Mouse (Mus musculus) heart, postnatal 4 days (tissue): ENCODE measurements at regions not wholly inside any gene's neighbourhood (a gene's known extent, or its start where the extent isn't known, plus 50 kb on each side); places are given as distances from the start of the nearest gene placed in this dataset.
"Not testable (repeated sequence)": the region's sequence is repeated elsewhere in the genome, so short reads cannot be mapped to it uniquely, and the experiment has no call there.

Source experiments
- DNase-seq: peaks from one replicate; pipeline ENCODE4 v3.0.0; 2021

DNA sequence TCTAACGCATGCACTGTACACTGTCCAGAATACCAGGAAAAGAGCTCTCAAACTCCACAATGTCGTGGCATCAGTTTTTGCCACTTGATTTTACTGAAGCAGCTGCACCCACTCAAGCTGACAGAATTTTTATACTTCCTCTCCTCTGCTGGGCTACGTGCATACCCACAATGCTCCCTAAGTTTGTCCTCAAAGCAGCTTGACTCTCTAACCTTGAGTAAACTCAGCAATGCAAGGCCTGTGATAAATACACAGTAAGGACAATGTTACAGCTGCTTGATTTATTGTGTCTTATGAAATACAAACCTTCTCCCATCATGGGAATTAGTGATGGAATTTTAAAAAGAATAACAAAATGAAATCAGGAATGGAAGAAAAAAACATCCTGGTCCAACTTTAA is 129.7 kb downstream of the Trmt11 start:
- DNase-seq = no peak

DNA sequence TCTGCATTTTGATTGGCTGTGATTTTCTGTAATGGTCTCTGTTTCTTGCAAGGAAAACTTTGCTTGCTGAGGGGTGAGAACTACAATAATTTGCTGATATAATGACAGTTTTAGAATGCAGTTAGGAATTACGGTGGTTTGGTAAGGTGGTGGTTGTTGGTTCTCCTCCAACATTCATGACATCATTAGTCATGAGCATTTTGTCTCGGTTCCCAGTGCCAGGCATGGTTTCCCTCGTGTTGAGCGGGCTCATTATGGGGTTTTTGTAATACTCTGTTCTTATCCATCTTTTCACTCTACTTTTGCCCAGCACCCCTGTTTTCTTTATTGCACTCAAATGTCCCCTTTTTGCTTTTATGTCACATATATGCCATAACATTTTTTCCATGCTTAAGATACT is 149.9 kb downstream of the Trmt11 start:
- no peak for DNase-seq

DNA sequence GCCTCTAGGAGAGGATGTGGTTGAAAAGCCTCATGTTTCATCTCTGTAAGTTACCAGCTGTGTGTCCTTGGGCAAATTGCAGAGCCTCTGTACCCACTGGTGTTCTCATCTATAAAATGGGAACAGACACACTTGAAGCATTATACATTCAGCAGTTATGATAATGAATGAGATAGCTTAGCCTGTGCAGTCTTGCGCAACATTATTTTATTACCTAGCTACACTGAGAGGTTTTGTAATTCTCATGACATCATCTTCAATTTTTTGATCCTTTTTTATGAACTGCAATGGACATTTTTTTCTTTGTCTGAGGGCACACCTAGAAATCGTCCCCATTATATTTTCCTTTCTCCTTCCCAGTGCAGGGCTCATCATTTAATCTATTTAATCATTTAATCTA is 153.5 kb downstream of the Trmt11 start:
- DNase-seq = no peak

DNA sequence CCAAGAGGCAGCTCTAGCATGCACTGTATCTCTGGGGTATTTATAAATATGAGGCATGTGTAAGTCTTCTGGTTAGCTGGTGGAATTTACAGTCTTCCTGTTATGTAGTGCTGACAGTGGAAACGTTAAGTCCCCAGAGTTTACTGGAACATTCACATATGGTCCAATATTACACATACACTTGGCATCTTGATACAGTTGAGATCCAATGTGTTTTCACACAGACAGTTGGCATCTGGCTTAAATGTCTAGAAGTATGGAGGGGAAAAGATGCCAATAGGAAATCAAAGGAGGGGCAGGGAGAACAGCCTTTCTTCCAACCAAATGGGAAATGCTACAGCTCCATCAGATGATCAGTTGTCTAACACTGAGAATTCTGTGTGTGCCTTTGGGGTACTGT is 154.0 kb downstream of the Trmt11 start:
- no peak for DNase-seq

DNA sequence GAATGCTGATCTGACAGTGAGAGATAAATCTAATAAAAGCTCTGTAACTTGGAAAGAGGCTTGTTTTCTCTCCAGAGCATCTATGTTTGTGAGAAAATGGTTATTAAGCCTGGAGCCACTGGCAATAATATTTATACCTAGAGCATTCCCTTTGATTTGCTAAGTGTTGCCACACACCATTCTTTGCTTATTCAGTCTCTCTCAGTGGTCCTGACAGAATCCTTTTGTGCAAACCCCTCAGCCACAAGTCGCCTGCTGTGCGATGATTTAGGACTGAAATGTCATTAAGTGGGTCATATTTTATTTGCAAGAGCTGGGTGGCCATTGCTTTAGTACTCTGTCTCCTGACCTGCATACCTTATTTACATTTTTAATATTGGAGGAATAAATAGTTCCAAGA is 160.7 kb downstream of the Trmt11 start:
- no peak for DNase-seq

DNA sequence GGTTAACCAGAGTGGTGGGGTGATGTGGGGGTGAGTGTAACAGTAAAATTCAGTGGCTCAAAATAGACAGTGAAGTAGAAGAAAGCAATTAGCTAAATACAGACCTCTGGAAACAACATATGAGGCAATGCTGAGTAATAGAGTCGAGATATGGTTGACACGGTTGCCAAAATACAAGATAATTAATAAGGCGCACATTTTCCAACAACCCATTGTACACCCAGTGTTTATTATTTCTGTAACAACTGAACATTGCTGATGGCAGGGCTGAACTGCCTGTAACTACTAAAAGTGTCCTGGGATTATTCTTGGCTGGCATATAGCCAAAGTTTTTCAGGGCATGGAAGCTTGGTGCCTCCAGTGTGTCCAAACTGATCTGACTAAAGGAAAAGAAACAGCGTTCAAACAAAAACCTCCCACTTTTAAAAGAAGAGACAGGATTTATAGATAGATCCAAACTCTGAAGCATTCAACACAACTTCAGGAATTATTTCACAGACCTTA is 174.1 kb downstream of the Trmt11 start:
- no peak for DNase-seq

DNA sequence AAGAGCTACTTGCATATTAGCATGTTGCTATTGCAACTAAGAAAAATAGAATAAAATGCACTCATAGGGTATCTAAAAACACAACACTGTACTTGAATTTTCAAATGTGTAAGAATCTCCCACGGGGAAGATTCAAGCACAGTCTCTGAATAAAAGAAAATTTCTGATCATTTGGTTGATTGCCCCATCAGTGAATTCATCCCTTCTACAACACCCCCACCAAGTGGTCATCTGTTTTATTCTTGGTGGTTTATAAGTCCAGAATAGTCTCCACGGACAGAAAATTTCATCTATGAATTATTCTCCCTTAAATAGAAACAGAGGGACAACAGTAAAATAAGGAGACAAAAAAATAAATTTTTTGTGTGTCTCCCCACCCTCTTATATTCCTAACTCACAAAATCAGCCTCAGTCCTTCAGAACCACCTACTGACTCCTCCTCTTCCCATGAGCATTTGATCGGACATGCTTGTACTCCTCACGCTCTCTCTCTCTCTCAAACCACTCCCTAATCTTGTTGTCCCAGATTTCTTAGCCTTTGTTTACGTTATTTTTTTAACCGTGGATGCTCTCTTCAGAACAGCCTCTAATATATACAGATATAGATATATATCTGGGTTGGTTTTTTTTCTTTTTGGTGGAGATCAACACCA is 181.0 kb downstream of the Trmt11 start:
- peak; percentile 12 for DNase-seq

DNA sequence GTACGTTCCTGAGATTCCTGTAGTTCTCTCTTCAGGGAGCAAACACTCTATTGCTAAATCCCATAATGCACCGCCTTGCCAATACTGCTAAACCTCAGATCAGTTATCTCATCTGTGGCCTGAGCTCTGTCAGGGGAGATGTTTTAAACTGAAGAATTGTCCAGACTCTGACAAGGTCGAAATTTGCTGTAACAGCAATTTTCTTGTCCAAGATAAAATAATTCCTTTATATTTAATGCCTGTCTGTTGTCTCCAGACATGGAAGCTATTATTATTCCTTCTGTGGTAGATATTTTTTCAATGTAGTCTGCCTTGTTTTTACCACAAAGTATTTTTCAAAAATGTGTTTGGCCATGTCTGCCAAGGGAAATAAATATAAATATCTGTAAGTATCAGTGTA is 184.2 kb downstream of the Trmt11 start:
- no peak for DNase-seq

DNA sequence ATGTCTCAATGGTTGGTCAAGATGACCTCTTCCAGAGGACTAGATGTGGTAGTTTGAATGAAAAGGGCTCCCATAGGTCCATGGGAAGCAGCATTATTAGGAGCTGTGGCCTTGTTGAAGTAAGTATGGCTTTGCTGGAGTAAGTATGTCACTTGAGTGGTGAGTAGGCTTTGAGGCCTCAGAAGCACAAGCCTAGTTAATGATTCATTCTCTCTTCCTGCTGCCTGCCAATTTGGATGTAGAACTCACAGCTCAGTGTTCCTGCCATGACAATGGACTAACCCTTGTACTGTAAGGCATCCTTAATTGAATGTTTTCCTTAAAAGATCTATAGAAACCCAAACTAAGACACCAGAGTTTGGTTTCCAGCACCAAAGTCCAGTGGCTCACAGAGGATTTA is 188.8 kb downstream of the Trmt11 start:
- no peak for DNase-seq

DNA sequence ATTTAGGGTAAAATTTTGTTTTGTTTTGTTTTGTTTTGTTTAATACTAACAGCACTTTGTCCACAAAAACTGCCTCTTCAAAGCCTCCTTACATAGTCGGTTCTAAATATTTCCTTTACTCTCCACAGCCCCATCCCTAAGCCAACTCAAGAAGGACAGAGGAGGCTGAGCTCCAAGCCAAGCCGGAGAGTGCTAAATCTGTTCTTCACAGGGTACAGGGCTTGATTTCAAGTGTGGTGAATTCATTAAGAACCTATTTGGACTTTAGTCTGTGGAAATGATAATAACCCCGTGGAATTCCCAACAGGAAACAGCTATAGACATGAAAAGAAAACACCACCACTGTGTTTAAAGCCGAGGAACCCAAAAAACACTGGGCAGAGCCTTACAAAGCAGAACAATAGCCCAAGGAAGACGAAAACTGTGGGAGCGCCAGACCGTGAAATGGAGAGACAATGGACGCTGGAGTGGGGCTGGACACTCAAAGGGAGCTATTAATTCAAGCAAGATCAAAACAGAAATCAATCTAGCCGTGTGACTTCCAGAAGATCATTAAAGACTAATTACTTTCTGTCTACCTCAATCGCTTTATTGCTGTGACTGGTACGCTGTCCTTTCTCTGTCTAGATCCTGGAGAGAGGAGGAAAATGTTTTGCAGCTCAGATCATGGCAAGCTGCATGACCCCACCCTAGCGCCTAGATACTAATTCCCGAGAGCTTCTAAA is 194.7 kb downstream of the Trmt11 start:
- no peak for DNase-seq

DNA sequence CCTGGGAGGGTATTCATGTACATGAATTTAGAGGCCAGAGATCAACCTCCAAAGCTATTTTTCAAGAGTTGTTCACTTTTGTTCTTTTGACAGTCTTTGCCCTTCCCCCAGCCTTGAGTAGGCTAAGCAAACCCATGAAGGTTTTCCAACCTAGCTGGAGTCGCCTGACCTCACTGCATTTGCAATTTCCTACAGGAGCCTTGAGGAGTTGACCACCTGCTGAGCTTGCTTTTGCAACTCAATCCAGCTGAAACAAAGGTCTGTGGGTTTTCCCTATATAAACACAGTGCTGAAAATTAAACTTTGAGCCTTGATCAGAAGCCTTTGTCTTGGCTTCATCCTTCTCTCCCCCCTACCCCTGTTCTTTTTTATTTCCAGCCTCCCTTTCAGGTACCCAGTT is 170.2 kb upstream of the Cenpw start:
- no peak for DNase-seq

DNA sequence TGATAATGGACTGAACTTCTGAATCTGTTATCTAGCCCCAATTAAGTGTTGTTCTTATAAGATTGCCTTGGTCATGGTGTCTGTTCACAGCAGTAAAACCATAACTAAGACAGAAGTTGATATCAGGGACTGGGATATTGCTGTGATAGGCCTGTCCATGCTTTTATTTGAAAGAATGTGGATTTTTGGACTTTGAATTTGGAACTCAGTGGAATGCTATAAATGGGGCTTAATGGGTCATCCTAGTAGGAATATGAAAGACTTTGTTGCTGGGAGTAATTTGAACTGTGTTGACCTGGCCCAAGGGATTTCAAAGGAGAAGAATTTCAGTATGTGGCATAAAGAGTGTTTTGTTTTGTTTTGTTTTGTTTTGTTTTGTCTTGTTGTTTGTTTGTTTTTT is 160.5 kb upstream of the Cenpw start:
- DNase-seq = not testable (repeated sequence)

DNA sequence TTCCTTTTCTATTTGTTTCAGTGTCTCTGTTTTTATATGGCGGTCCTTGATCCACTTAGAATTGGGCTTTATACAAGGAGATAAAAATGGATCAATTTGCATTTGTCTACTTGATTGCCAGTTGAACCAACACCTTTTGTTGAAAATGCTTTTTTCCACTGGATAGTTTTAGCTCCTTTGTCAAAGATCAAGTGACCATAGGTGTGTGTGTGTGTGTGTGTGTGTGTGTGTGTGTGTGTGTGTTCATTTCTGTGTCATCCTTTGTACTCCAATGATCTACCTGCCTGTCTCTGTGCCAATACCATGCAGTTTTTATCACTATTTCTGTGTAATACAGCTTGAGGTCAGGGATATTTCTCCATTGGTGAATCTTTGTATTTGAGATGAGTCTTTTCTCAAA is 158.7 kb upstream of the Cenpw start:
- no peak for DNase-seq

DNA sequence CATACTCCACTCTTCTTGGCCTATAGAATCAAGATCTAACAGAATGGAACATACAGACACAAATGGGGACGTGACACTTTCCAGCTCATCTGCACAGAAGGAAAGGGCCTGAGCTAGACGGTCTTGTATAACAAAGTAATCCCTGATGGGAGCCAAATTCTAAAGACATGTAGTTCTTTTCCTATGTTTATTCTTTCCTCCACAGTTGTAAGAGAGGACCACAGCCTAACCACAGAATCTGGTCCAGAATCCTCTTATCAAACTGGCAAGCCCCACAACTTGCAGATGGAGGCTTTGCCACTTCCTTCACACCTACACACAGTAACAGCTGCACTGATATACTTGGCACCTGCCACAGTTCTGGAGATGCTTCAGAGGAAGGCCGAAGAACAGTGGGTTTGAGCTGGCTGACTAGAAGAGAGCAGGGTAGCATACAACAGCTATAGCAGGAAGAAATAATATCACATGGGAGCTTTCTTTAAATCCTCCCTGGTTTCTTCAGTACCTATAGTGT is 142.7 kb upstream of the Cenpw start:
- no peak for DNase-seq

DNA sequence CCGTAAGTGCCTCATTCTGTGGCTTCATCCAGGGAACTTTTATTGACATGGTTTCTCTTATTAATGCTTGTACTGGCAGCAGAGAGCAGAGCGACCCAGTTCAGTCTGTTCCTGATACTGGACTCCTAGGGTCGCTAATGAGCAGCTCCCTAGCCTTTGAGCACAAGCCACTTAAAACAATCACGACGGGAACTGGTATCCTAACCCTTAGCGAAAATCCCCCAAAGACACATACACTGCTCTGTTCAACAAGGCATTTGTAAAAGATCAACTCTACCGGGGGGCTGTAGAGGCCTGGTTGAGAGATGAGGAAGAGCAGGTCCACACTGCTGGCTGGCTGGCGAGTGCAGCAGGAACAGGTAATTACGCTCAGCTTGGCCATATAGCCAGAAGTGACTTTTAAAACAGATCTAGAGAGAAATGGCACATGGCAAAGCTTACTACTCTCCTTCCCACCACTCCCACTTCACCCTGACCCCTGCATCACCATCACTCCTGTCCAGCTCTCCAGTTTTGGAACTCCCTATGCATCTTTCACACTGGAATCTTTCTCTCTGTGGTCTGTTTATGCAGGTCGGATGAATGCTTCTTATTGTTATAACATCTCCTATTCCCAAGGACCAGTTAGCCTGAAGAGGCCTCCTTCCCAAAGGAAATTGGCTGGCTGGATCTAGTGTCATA is 128.1 kb upstream of the Cenpw start:
- no peak for DNase-seq

DNA sequence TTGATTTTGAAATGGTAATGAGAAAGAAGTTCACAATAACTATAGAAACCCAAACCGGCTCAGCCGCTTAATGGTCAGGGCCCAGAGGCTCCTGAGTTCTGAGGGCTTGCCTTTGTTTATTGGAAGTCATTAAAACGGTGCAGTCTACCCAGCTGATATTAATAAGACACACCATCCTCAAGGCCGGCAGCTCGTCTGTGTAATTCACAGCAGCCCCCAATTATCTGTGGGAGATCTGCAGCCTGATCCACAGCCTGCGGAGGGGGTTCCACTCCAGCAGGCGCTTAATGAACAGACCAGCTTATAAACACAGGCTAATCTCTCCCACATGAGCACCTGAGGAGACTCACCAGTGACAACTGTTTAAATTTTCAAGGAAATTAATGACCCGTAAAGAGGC is 127.5 kb upstream of the Cenpw start:
- no peak for DNase-seq

DNA sequence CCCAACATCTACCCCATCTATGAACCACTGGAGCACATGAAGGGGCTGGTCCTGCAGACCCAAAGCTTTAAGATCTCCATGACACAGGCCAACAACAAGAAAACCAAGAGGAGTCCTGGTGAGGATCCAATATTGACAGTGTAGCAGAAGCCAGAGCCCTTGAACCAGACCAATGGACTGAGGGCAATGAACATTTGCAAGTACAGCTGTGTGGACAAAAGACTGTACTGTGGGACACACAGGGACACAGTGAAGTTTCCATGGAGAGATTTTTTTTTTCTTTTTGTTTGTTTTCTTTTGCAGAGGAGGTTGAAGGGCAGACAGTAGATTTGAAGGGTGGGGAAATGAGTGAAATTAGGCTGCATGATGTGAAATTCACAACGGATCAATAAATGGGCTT is 126.5 kb upstream of the Cenpw start:
- no peak for DNase-seq

DNA sequence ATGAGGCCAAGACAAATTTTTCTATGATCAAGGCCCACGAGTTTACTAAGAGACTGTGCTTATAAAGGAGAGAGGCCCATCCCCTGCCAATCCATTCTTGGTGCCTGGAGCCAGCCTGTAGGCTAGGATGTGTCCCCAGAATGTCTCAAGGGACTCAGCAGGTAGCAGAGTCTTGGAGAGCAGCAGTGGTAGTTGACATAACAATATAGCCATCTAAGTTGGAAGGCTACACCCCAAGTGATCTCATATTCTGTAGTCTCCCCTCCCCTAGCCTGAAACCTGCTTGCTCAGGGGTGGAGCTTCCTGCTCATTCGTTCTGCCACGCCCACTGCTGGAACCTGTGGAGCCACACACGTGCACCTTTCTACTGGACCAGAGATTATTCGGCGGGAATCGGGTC is 95.5 kb upstream of the Cenpw start:
- DNase-seq = not testable (repeated sequence)

DNA sequence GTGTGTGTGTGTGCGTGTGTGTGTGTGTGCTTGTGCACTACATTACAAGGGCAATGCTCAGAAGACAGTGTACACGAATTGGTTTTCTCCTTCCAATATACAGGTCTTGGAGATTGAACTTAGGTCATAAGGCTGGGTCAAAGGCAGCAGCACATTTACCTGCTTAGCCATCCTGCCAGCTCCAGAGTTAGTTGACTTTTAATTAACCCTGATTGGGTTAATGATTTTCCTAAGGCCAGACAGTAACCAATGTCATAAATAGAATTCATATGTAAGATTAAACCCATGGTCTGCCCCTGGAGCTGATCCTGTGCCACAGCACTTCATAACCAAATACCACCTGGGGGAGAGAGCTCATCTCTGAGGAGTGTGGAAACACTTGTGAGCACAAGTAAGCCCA is 81.3 kb upstream of the Cenpw start:
- DNase-seq = no peak

DNA sequence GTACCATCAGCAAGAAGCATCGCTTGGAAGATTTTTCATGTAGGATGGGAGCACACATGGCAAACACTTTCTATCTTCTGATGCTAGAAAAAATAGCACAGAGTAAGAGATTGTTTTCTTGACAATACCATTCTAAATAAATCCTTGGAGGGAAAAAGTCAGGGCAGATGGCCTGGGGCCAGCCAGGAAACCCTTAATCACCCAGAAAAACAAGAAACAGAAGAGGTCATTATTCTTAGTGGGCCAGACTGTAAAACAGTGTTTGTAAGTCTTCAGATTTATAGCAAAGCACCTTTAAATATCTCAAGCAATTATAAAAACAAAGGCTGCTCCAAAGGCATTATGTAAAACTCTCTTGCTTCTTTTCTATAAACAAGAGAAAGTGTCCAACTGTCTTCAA is 80.1 kb upstream of the Cenpw start:
- DNase-seq = no peak

DNA sequence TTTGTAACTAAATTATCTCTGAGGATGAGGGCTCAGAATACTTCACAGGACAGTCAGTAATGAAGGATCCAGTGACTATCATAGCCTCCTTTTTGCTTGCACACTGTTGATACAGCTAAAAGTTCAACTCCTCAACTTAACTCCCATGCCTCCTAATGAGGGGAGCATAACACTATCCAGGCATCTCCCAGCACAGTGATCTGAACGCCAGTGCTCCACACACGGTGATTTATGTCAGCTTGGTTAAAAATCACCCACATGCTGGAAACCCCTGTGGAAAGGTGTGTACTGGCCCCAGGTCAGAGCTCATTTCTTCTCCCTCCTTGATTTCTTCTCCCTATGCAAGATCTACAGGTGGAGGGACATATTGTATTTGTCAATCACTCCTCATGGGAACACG is 79.6 kb upstream of the Cenpw start:
- DNase-seq = no peak

DNA sequence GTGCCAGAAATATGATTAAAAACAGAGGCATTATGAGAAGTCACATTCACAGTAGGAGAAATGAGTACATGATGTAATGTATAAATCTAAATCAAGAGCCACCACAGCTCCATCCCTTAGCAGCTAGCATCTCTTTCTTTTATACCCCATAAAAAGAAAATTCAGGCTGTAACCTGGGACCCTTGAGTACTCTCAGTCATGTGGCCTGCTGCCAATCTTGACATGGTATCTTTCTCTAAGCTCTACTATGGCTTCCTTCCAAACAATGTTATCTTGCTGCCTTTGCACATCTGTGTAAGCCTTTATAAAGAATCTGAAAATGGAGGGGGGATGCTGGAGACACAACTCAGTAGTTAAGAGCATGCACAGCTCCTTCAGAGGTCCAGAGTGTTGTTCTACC is 78.6 kb upstream of the Cenpw start:
- DNase-seq = no peak

DNA sequence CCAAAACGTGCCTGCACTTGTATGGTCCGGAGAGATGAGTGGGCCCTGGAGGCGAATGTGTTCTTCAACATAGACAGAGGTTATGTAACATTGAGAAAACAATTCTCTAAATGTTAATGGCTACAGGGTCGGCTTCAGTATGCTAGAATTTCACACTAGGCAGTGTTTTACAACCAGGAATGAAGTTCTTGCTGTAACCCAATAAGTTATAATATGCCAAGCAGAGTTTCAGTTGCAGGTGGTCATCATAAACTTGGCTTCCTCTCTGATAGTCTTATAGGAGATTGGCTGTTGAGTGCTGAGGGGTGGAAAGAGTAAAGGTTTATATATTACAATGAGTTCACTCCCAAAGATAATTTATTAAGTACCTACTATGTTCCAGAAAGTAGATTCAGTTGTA is 64.8 kb upstream of the Cenpw start:
- DNase-seq = no peak

DNA sequence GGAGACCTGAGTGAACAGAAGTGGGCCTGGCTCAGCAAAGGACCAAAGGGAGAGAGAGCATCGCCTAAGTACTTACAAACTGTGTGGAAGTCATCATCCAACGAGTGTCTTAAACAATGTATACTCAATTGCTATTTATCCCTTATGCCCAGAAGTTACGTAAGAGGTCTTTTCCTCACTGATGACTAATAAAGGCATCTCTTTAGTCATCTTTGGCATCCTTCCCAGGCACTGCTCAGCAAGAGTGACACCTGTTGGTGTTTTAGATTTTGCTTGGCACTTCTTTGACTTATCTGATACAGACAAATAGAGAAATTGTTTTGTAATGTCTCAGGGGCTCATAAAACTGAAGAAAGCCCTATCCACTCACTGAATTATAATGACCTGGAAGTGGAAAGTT is 59.4 kb upstream of the Cenpw start:
- no peak for DNase-seq
